Mouse (Mus musculus) liver, embryonic 15.5 days (tissue): ENCODE measurements at regions not wholly inside any gene's neighbourhood (a gene's known extent, or its start where the extent isn't known, plus 50 kb on each side); places are given as distances from the start of the nearest gene placed in this dataset.

Source experiments
- ATAC-seq: fragments of 200-750 bp; cut with Nextera tagmentation; 2 replicates; pipeline ENCODE4 v1.8.0; 2017; ENCODE audit warnings: moderate number of reproducible peaks, mild to moderate bottlenecking, moderate library complexity; ENCODE audit not compliant: insufficient read depth
- H3K27ac ChIP-seq: fragments of 300-500 bp; sonication (generic); replicated peaks from 2 replicates; pipeline ENCODE4 v1.5.1; 2015; ENCODE audit warnings: mild to moderate bottlenecking, inconsistent platforms
- H3K27me3 ChIP-seq: fragments of 300-500 bp; sonication (generic); 2 replicates; pipeline ENCODE4 v1.6.1; 2015; ENCODE audit warnings: mild to moderate bottlenecking, inconsistent platforms
- H3K36me3 ChIP-seq: fragments of 300-500 bp; sonication (generic); replicated peaks from 2 replicates; pipeline ENCODE4 v1.6.1; 2015; ENCODE audit warnings: moderate library complexity, mild to moderate bottlenecking, inconsistent platforms
- H3K4me1 ChIP-seq: fragments of 300-500 bp; sonication (generic); replicated peaks from 2 replicates; pipeline ENCODE4 v1.6.1; 2015; ENCODE audit warnings: inconsistent platforms
- H3K4me2 ChIP-seq: fragments of 300-500 bp; sonication (generic); 2 replicates; pipeline ENCODE4 v1.6.1; 2015; ENCODE audit warnings: moderate library complexity, mild to moderate bottlenecking, inconsistent platforms
- H3K4me3 ChIP-seq: fragments of 300-500 bp; sonication (generic); replicated peaks from 2 replicates; pipeline ENCODE4 v1.5.1; 2015; ENCODE audit warnings: mild to moderate bottlenecking, inconsistent platforms
- H3K9ac ChIP-seq: fragments of 300-500 bp; sonication (generic); 2 replicates; pipeline ENCODE4 v1.6.1; 2015; ENCODE audit warnings: moderate library complexity, mild to moderate bottlenecking, inconsistent platforms
- H3K9me3 ChIP-seq: fragments of 300-500 bp; sonication (generic); replicated peaks from 2 replicates; pipeline ENCODE4 v1.6.1; 2016; ENCODE audit warnings: inconsistent platforms
- WGBS: fragments of 180-500 bp; shearing (Covaris S2); methylation state at CpG from one replicate; pipeline ENCODE4 v1.1.7; 2015; ENCODE audit warnings: mixed read lengths; ENCODE audit not compliant: insufficient replicate concordance; 5-methylcytosine and 5-hydroxymethylcytosine counted together

GRCm38 (mm10) chr14:76222320-76222626 is 111.6 kb downstream of the Nufip1 start:
- no peaks in the 10 kb centered on the region for H3K36me3 ChIP-seq
- no peak for ATAC-seq
- H3K4me1 ChIP-seq = peaks cover 5% of the 10 kb centered on the region
- no peaks in the 10 kb centered on the region for H3K9me3 ChIP-seq
- no peak overlapping the region for H3K9ac ChIP-seq
- no peaks in the 10 kb centered on the region for H3K27me3 ChIP-seq
- no peak overlapping the region for H3K4me2 ChIP-seq
- WGBS = 73% methylated on average over 1 of the region's 1 CpGs
- no peak overlapping the region for H3K27ac ChIP-seq
- H3K4me3 ChIP-seq = no peak overlapping the region

- peaks cover 11% of the 10 kb centered on the region for H3K4me1 ChIP-seq
- H3K4me2 ChIP-seq = no peak overlapping the region
- no peaks in the 10 kb centered on the region for H3K9me3 ChIP-seq
- 58% methylated on average over 8 of the region's 8 CpGs for WGBS
- no peak for ATAC-seq
- no peak overlapping the region for H3K9ac ChIP-seq
- H3K27ac ChIP-seq = no peak overlapping the region
- H3K27me3 ChIP-seq = no peaks in the 10 kb centered on the region
- no peak overlapping the region for H3K4me3 ChIP-seq
- no peaks in the 10 kb centered on the region for H3K36me3 ChIP-seq
Measured at GRCm38 (mm10) chr14:76223036-76223650, 112.5 kb downstream of the Nufip1 start.

GRCm38 (mm10) chr14:76223903-76224302 is 113.2 kb downstream of the Nufip1 start:
- Histone ChIP-seq H3K4me1 (peaks cover 13% of the 10 kb centered on the region), H3K9me3 (no peaks in the 10 kb centered on the region), H3K36me3 (no peaks in the 10 kb centered on the region), H3K27ac (no peak overlapping the region), H3K4me2 (no peak overlapping the region), H3K9ac (no peak overlapping the region), H3K4me3 (no peak overlapping the region), H3K27me3 (no peaks in the 10 kb centered on the region)
- ATAC-seq = no peak
- WGBS = 74% methylated on average over 2 of the region's 2 CpGs

GRCm38 (mm10) chr14:76225532-76225931 is 114.8 kb downstream of the Nufip1 start:
- no peak overlapping the region for H3K4me2 ChIP-seq
- ATAC-seq = no peak
- no peaks in the 10 kb centered on the region for H3K27me3 ChIP-seq
- H3K36me3 ChIP-seq = no peaks in the 10 kb centered on the region
- H3K4me3 ChIP-seq = no peak overlapping the region
- H3K9ac ChIP-seq = no peak overlapping the region
- H3K4me1 ChIP-seq = peaks cover 20% of the 10 kb centered on the region
- no peaks in the 10 kb centered on the region for H3K9me3 ChIP-seq
- WGBS = 77% methylated on average over 12 of the region's 12 CpGs
- H3K27ac ChIP-seq = no peak overlapping the region

- Histone ChIP-seq H3K4me2 (no peak overlapping the region), H3K4me3 (no peak overlapping the region), H3K27ac (no peak overlapping the region), H3K9ac (no peak overlapping the region), H3K27me3 (no peaks in the 10 kb centered on the region), H3K9me3 (no peaks in the 10 kb centered on the region), H3K4me1 (peaks cover 20% of the 10 kb centered on the region), H3K36me3 (no peaks in the 10 kb centered on the region)
- 44% methylated on average over 4 of the region's 4 CpGs for WGBS
- ATAC-seq = no peak
Measured at GRCm38 (mm10) chr14:76226621-76227297, 116.1 kb downstream of the Nufip1 start.

- ATAC-seq = peak; percentile 62; the same call in 1 of the 2 replicates
- WGBS = 22% methylated on average over 9 of the region's 9 CpGs
Measured at GRCm38 (mm10) chr14:76228968-76229555, 118.4 kb downstream of the Nufip1 start.

GRCm38 (mm10) chr14:76239856-76240493 is 129.3 kb downstream of the Nufip1 start:
- no peak overlapping the region for H3K27ac ChIP-seq
- 78% methylated on average over 14 of the region's 14 CpGs for WGBS
- no peak overlapping the region for H3K4me3 ChIP-seq
- no peak for ATAC-seq
- H3K4me1 ChIP-seq = peaks cover 25% of the 10 kb centered on the region
- H3K9me3 ChIP-seq = no peaks in the 10 kb centered on the region
- no peak overlapping the region for H3K9ac ChIP-seq
- no peaks in the 10 kb centered on the region for H3K27me3 ChIP-seq
- H3K36me3 ChIP-seq = no peaks in the 10 kb centered on the region
- no peak overlapping the region for H3K4me2 ChIP-seq

More at GRCm38 (mm10) chr14:76228968-76229555, 118.4 kb downstream of the Nufip1 start:
- H3K9ac ChIP-seq = no peak overlapping the region
- no peaks in the 10 kb centered on the region for H3K9me3 ChIP-seq
- H3K27me3 ChIP-seq = no peaks in the 10 kb centered on the region
- H3K27ac ChIP-seq = no peak overlapping the region
- peak overlapping the region; percentile 35 for H3K4me2 ChIP-seq
- peaks cover 15% of the 10 kb centered on the region for H3K4me1 ChIP-seq
- no peaks in the 10 kb centered on the region for H3K36me3 ChIP-seq
- no peak overlapping the region for H3K4me3 ChIP-seq

- H3K9ac ChIP-seq = peak overlapping the region; percentile 35; the same call in 1 of the 2 replicates
- WGBS = 65% methylated on average over 14 of the region's 14 CpGs
- peak overlapping the region; percentile 56 for H3K4me2 ChIP-seq
Measured at GRCm38 (mm10) chr14:76243581-76244337, 133.1 kb downstream of the Nufip1 start.

GRCm38 (mm10) chr14:76244338-76245062 is 133.8 kb downstream of the Nufip1 start:
- Histone ChIP-seq H3K9me3 (no peaks in the 10 kb centered on the region), H3K4me3 (peak overlapping the region; percentile 33), H3K27me3 (no peaks in the 10 kb centered on the region), H3K36me3 (no peaks in the 10 kb centered on the region), H3K9ac (peak overlapping the region; percentile 35; the same call in 1 of the 2 replicates), H3K27ac (peak overlapping the region; percentile 65), H3K4me2 (peak overlapping the region; percentile 56), H3K4me1 (peaks cover 39% of the 10 kb centered on the region)
- 27% methylated on average over 18 of the region's 18 CpGs for WGBS
- peak; percentile 83 for ATAC-seq

More at GRCm38 (mm10) chr14:76243581-76244337, 133.1 kb downstream of the Nufip1 start:
- Histone ChIP-seq H3K4me1 (peaks cover 39% of the 10 kb centered on the region), H3K4me3 (peak overlapping the region; percentile 33), H3K36me3 (no peaks in the 10 kb centered on the region), H3K27me3 (no peaks in the 10 kb centered on the region), H3K9me3 (no peaks in the 10 kb centered on the region), H3K27ac (peak overlapping the region; percentile 65)
- no peak for ATAC-seq

- no peak overlapping the region for H3K9ac ChIP-seq
- peak overlapping the region; percentile 65 for H3K27ac ChIP-seq
- H3K4me1 ChIP-seq = peaks cover 39% of the 10 kb centered on the region
- no peaks in the 10 kb centered on the region for H3K27me3 ChIP-seq
- H3K9me3 ChIP-seq = no peaks in the 10 kb centered on the region
- ATAC-seq = 0 out of 2 replicates have a peak, but pooled peaks have one; percentile 19
- H3K36me3 ChIP-seq = no peaks in the 10 kb centered on the region
- peak overlapping the region; percentile 56 for H3K4me2 ChIP-seq
- WGBS = 33% methylated on average over 4 of the region's 4 CpGs
- no peak overlapping the region for H3K4me3 ChIP-seq
Measured at GRCm38 (mm10) chr14:76245063-76245396, 134.3 kb downstream of the Nufip1 start.
